Mouse (Mus musculus) T-cell, adult 66 days (primary cell): ENCODE measurements around the gene Ube2ql1. TPM values are rescaled to one million over a fixed set of nuclear protein-coding genes. Genes with fewer than 3 reads are reported as not detected.

Experiments
- total RNA-seq, 2 experiments: library from RNA; stranded (reverse); gene quantifications; 3 replicates in 1 of 2; 4 replicates in 1 of 2; pipeline ENCODE4 v1.2.4; 2023

Ube2ql1 gene
- total RNA-seq = not detected

GRCm38 (mm10) chr13:69739759-69740135 is at the start of gene Ube2ql1:
TSS of gene Ube2ql1 (minus strand) at chr13:69739889.

Other genes starting within 250 kb of the Ube2ql1 start
- gene Nsun2, start 206.1 kb downstream of the Ube2ql1 start, total RNA-seq = 100 to 1,000 TPM; 111 to 130 TPM
- gene Tent4a, start 205.3 kb downstream of the Ube2ql1 start, total RNA-seq = 10 to 100 TPM; 21.5 to 23.7 TPM
- under 1 TPM in 1 of 2 experiments, not detected in 1; 0.68 TPM for gene Srd5a1, start 128.4 kb downstream of the Ube2ql1 start, total RNA-seq
- gene Med10, start 62.5 kb upstream of the Ube2ql1 start, total RNA-seq = 10 to 100 TPM; 84.2 to 91.5 TPM